Mouse (Mus musculus): ENCODE results near the gene Hhat.

- no peak for TF ChIP-seq CTCF (IDR thresholded peaks at IDR 0.05; ENCODE audit: low read depth, low read length)
- no peak for TF ChIP-seq POLR2A (IDR thresholded peaks at IDR 0.05; ENCODE audit: borderline replicate concordance, low read depth, low read length)
These were observed 25.9 kb upstream of the Hhat start for GRCm38 (mm10) chr1:192797011-192797274.

All from bone marrow macrophage, adult 2 months (primary cell).